Mouse (Mus musculus): ENCODE measurements around the gene Gm17359. TPM values are rescaled to one million over a fixed set of nuclear protein-coding genes. Genes with fewer than 3 reads are reported as not detected.
A peak's percentile ranks its signal among the peaks of the same experiment; 100 is the strongest.

Gene Gm17359
- total and polyA plus RNA-seq, 2 experiments from 2014 or later, result not detected

DNA sequence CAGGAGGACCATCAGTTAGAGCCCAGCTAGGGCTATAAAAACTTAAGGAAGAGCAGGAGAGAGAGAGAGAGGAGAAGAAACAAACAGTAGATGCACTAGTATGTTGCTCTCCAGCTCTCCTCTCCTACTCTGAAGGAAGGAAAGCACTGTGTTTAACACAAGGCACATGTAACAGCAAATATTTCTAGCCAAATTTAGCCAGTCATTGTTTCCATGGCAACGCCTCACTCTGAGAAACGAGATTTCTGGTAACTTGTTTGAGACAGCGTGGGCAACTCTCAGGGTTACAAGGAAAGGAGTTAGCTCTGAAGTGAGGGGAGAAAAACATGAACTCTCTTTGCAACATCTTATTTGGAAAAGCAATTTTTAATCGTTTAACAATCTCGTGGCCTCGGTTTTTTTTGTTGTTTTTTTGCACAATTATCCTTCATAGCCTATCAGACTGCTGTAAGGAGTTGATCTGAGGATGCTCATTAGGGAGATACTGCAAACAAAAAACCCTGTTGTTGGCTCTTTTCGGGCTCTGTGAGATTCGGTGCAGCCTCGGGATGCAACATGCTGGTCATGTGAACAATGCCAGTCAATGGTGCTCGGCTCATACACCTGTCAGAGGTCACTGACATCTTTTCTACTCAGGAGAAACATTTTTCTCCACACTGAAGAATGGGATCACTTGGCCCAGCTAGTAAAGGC, 22.3 kb upstream of the Gm17359 start:
- DNase-seq (ENCODE audit: low spot score), result peak; percentile 86
- ATAC-seq, result peak; percentile 80
- no peaks in the 10 kb centered on the region for H3K9me3 ChIP-seq (ENCODE audit: low read length)
- no peaks in the 10 kb centered on the region for H3K27me3 ChIP-seq (ENCODE audit: insufficient read depth, low read length)
- H3K4me2 ChIP-seq (ENCODE audit: low read depth, low read length), result peak overlapping the region; percentile 27; the same call in 1 of the 2 replicates
- H3K4me1 ChIP-seq (ENCODE audit: insufficient read depth, low read length), result 0 out of 2 replicates have a peak, but pooled peaks cover 6% of the 10 kb centered on the region
- no peak overlapping the region for H3K27ac ChIP-seq
- no peak for TF ChIP-seq CTCF (IDR thresholded peaks at IDR 0.05; ENCODE audit: low read depth)
- no peaks in the 10 kb centered on the region for H3K36me3 ChIP-seq (ENCODE audit: insufficient read depth, low read length)
- no peak overlapping the region for H3K9ac ChIP-seq (replicated peaks; ENCODE audit: low read length)
- WGBS, result 29% methylated on average over 10 of the region's 10 CpGs
- no peak overlapping the region for H3K4me3 ChIP-seq (ENCODE audit: low read length)

GRCm38 (mm10) chr3:79324697-79325526, 11.5 kb upstream of the Gm17359 start:
- Histone ChIP-seq H3K27me3 (ENCODE audit: insufficient read depth, low read length) (no peaks in the 10 kb centered on the region), H3K36me3 (ENCODE audit: insufficient read depth, low read length) (no peaks in the 10 kb centered on the region), H3K9ac (replicated peaks; ENCODE audit: low read length) (no peak overlapping the region), H3K4me3 (ENCODE audit: low read length) (no peak overlapping the region), H3K27ac (no peak overlapping the region), H3K4me2 (ENCODE audit: low read depth, low read length) (0 out of 2 replicates have a peak overlapping the region, but pooled peaks have one; percentile 10), H3K4me1 (ENCODE audit: insufficient read depth, low read length) (peaks cover 4% of the 10 kb centered on the region; the same call in 1 of the 2 replicates), H3K9me3 (ENCODE audit: low read length) (no peaks in the 10 kb centered on the region)
- TF ChIP-seq CTCF (IDR thresholded peaks at IDR 0.05; ENCODE audit: low read depth), result no peak
- ATAC-seq (no peak), DNase-seq (ENCODE audit: low spot score) (peak; percentile 27)
- WGBS, result 36% methylated on average over 10 of the region's 10 CpGs

- no peak overlapping the region for H3K27ac ChIP-seq
- 26% methylated on average over 8 of the region's 8 CpGs for WGBS
- no peak for ATAC-seq
These were observed 6.7 kb upstream of the Gm17359 start for GRCm38 (mm10) chr3:79329691-79330315.

DNA sequence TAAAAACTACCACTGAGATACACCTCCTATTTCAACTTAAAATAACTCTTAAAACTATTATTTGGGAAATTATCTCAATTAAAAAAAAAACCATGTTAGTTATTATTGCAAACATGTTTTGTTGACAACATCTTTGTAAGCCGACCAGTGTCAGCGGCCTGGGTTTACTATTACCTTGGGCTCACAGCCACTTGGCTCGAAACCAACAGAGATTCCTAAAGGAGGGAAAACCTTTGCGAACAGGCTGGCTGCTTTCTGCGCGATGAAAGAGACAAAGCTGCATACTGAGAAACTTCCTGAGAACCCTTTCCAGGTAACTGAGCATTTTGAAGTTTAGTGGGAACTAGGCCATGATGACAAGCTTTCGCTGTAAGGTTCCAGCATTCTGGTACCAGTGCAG, 3.4 kb upstream of the Gm17359 start:
- no peaks in the 10 kb centered on the region for H3K36me3 ChIP-seq (ENCODE audit: insufficient read depth, low read length)
- WGBS, result 59% methylated on average over 7 of the region's 7 CpGs
- H3K4me1 ChIP-seq (ENCODE audit: insufficient read depth, low read length), result no peaks in the 10 kb centered on the region
- no peak overlapping the region for H3K4me2 ChIP-seq (ENCODE audit: low read depth, low read length)
- no peak overlapping the region for H3K27ac ChIP-seq
- no peak overlapping the region for H3K9ac ChIP-seq (replicated peaks; ENCODE audit: low read length)
- no peak for TF ChIP-seq CTCF (IDR thresholded peaks at IDR 0.05; ENCODE audit: low read depth)
- H3K9me3 ChIP-seq (ENCODE audit: low read length), result no peaks in the 10 kb centered on the region
- no peak overlapping the region for H3K4me3 ChIP-seq (ENCODE audit: low read length)
- ATAC-seq (no peak), DNase-seq (ENCODE audit: low spot score) (no peak)
- no peaks in the 10 kb centered on the region for H3K27me3 ChIP-seq (ENCODE audit: insufficient read depth, low read length)

More at GRCm38 (mm10) chr3:79329691-79330315, 6.7 kb upstream of the Gm17359 start:
- no peak for TF ChIP-seq CTCF (IDR thresholded peaks at IDR 0.05; ENCODE audit: low read depth)
- no peaks in the 10 kb centered on the region for H3K9me3 ChIP-seq (ENCODE audit: low read length)
- H3K4me3 ChIP-seq (ENCODE audit: low read length), result no peak overlapping the region
- no peaks in the 10 kb centered on the region for H3K36me3 ChIP-seq (ENCODE audit: insufficient read depth, low read length)
- no peaks in the 10 kb centered on the region for H3K27me3 ChIP-seq (ENCODE audit: insufficient read depth, low read length)
- H3K4me2 ChIP-seq (ENCODE audit: low read depth, low read length), result no peak overlapping the region
- H3K9ac ChIP-seq (replicated peaks; ENCODE audit: low read length), result no peak overlapping the region
- no peak for DNase-seq (ENCODE audit: low spot score)
- peaks cover under 1% of the 10 kb centered on the region; the same call in 1 of the 2 replicates for H3K4me1 ChIP-seq (ENCODE audit: insufficient read depth, low read length)

DNA sequence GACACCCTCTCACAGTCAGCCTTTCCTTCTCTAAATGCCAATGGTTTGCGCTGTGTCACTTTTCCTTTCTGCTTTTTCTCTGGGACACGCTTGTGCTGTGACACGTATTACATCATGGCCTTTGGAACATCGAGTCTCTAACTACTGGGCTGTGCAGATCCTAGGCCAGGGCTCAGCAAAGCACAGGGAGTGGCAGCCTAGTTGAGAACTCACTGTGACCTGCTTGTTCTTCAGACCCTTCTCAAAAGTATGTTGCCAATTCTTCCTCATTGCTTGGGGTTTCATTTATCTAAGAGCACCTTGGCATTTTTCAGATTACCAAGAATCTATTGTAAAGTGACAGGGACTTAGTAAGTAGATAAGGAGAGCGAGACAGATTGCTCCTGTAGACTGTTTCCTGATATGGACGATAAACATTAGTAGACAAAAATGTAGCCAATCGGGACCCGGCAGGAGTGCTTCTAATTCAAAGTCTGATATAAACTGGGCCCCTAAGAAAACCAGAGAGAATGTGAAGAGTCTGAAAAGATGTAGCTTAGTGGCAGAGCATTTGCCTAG, 2.7 kb upstream of the Gm17359 start:
- 94% methylated on average over 8 of the region's 8 CpGs for WGBS
- Histone ChIP-seq H3K9me3 (ENCODE audit: low read length) (no peaks in the 10 kb centered on the region), H3K4me3 (ENCODE audit: low read length) (no peak overlapping the region), H3K4me1 (ENCODE audit: insufficient read depth, low read length) (no peaks in the 10 kb centered on the region), H3K27ac (no peak overlapping the region), H3K4me2 (ENCODE audit: low read depth, low read length) (no peak overlapping the region), H3K36me3 (ENCODE audit: insufficient read depth, low read length) (no peaks in the 10 kb centered on the region), H3K9ac (replicated peaks; ENCODE audit: low read length) (no peak overlapping the region), H3K27me3 (ENCODE audit: insufficient read depth, low read length) (no peaks in the 10 kb centered on the region)
- no peak for TF ChIP-seq CTCF (IDR thresholded peaks at IDR 0.05; ENCODE audit: low read depth)
- DNase-seq (ENCODE audit: low spot score), result no peak
- ATAC-seq, result no peak

GRCm38 (mm10) chr3:79340737-79341136, 4.3 kb downstream of the Gm17359 start:
- Histone ChIP-seq H3K27ac (no peak overlapping the region), H3K4me2 (ENCODE audit: low read depth, low read length) (no peak overlapping the region), H3K9ac (replicated peaks; ENCODE audit: low read length) (no peak overlapping the region), H3K9me3 (ENCODE audit: low read length) (no peaks in the 10 kb centered on the region), H3K36me3 (ENCODE audit: insufficient read depth, low read length) (no peaks in the 10 kb centered on the region), H3K4me3 (ENCODE audit: low read length) (no peak overlapping the region), H3K27me3 (ENCODE audit: insufficient read depth, low read length) (no peaks in the 10 kb centered on the region), H3K4me1 (ENCODE audit: insufficient read depth, low read length) (no peaks in the 10 kb centered on the region)
- TF ChIP-seq CTCF (IDR thresholded peaks at IDR 0.05; ENCODE audit: low read depth), result no peak
- ATAC-seq (no peak), DNase-seq (ENCODE audit: low spot score) (no peak)
- 57% methylated on average over 3 of the region's 3 CpGs for WGBS

All from hindbrain, postnatal 0 days (tissue).